Mouse (Mus musculus): ENCODE measurements around the gene Dalrd3. TPM values are rescaled to one million over a fixed set of nuclear protein-coding genes. Genes with fewer than 3 reads are reported as not detected.
A peak's percentile ranks its signal among the peaks of the same experiment; 100 is the strongest.
"Not testable (repeated sequence)": the region's sequence is repeated elsewhere in the genome, so short reads cannot be mapped to it uniquely, and the experiment has no call there.

The Dalrd3 gene
- polyA plus RNA-seq, 1 experiment from 2014 or later, result 167 TPM

DNA sequence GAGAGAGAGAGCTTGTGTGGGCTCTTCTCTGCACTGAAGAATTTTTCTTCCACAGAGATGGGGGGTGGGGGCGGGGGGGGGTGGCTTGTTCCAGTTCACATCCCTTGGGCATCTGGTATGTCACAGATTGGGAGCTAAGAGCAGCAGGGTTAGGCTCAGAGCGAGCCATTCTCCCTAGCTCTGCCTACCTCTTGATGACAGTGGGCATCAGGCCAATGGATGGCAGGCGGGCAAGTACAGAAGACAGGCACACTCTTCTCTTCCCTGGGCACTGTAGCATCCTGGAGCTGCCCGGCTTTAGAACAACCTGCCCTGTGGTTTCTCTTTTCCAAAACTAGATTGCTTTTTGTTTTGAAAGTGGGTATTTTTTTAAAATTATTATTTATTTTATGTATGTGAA is 21.8 kb downstream of the Dalrd3 start:
- Histone ChIP-seq H3K4me3 (ENCODE audit: low read depth, low read length) (no peak overlapping the region), H3K9ac (replicated peaks; ENCODE audit: low read length) (no peak overlapping the region), H3K27ac (replicated peaks; ENCODE audit: low read depth, low read length) (no peak overlapping the region), H3K4me1 (ENCODE audit: control insufficient read depth, insufficient read depth, low read length) (peaks cover 16% of the 10 kb centered on the region), H3K4me2 (ENCODE audit: low read depth, low read length) (no peak overlapping the region), H3K36me3 (replicated peaks; ENCODE audit: control insufficient read depth, insufficient read depth, low read depth, low read length) (no peaks in the 10 kb centered on the region), H3K27me3 (ENCODE audit: control insufficient read depth, insufficient read depth, low read length) (no peaks in the 10 kb centered on the region), H3K9me3 (replicated peaks; ENCODE audit: control insufficient read depth, low read length) (no peaks in the 10 kb centered on the region)
- ATAC-seq (replicated peaks; ENCODE audit: insufficient number of reproducible peaks, low FRiP score, low TSS enrichment, low read depth) (no peak), DNase-seq (ENCODE audit: low spot score) (no peak)
- 85% methylated on average over 4 of the region's 4 CpGs for WGBS

DNA sequence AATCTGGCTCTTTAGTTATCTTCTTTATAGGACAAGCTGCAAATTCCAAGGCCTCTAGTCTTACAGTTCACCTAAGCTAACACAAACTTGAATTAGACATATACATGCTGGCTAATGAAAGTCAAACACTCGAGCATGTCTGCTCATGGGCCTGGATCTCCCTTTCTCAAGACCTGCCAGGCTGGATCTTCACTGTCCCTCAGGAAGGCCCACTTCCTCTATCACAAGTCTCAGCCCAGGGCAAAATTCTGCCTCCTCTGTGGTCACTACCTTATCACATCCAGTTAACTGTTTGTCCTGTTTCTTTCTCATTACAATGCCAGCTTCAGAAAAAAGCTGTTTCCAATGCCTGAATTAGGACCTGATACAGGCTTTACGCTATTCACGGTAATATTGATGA is 24.7 kb downstream of the Dalrd3 start:
- H3K36me3 ChIP-seq (replicated peaks; ENCODE audit: control insufficient read depth, insufficient read depth, low read depth, low read length), result no peaks in the 10 kb centered on the region
- ATAC-seq (replicated peaks; ENCODE audit: insufficient number of reproducible peaks, low FRiP score, low TSS enrichment, low read depth) (no peak), DNase-seq (ENCODE audit: low spot score) (no peak)
- no peaks in the 10 kb centered on the region for H3K27me3 ChIP-seq (ENCODE audit: control insufficient read depth, insufficient read depth, low read length)
- H3K9ac ChIP-seq (replicated peaks; ENCODE audit: low read length), result no peak overlapping the region
- WGBS, result 80% methylated on average over 3 of the region's 3 CpGs
- H3K4me2 ChIP-seq (ENCODE audit: low read depth, low read length), result no peak overlapping the region
- no peak overlapping the region for H3K4me3 ChIP-seq (ENCODE audit: low read depth, low read length)
- H3K9me3 ChIP-seq (replicated peaks; ENCODE audit: control insufficient read depth, low read length), result no peaks in the 10 kb centered on the region
- peaks cover 3% of the 10 kb centered on the region; the same call in 1 of the 2 replicates for H3K4me1 ChIP-seq (ENCODE audit: control insufficient read depth, insufficient read depth, low read length)
- H3K27ac ChIP-seq (replicated peaks; ENCODE audit: low read depth, low read length), result no peak overlapping the region

GRCm38 (mm10) chr9:108596998-108597764 is 27.5 kb downstream of the Dalrd3 start, which contains the start of gene P4htm:
Gene P4htm, minus strand, starts transcription at chr9:108597667.
- DNase-seq (ENCODE audit: low spot score) (peak; percentile 79), ATAC-seq (replicated peaks; ENCODE audit: insufficient number of reproducible peaks, low FRiP score, low TSS enrichment, low read depth) (peak; percentile 86)
- H3K4me1 ChIP-seq (ENCODE audit: control insufficient read depth, insufficient read depth, low read length), result no peaks in the 10 kb centered on the region
- WGBS, result 2% methylated on average over 69 of the region's 69 CpGs
- H3K4me3 ChIP-seq (ENCODE audit: low read depth, low read length), result peak within 1 kb of the TSS; percentile 63
- H3K36me3 ChIP-seq (replicated peaks; ENCODE audit: control insufficient read depth, insufficient read depth, low read depth, low read length), result no peaks in the 10 kb centered on the region
- peak within 1 kb of the TSS; percentile 72 for H3K9ac ChIP-seq (replicated peaks; ENCODE audit: low read length)
- no peaks in the 10 kb centered on the region for H3K27me3 ChIP-seq (ENCODE audit: control insufficient read depth, insufficient read depth, low read length)
- no peak within 1 kb of the TSS for H3K27ac ChIP-seq (replicated peaks; ENCODE audit: low read depth, low read length)
- peak within 1 kb of the TSS; percentile 81 for H3K4me2 ChIP-seq (ENCODE audit: low read depth, low read length)
- no peaks in the 10 kb centered on the region for H3K9me3 ChIP-seq (replicated peaks; ENCODE audit: control insufficient read depth, low read length)

GRCm38 (mm10) chr9:108599021-108599566 is 29.4 kb downstream of the Dalrd3 start:
- DNase-seq (ENCODE audit: low spot score), result peak; percentile 61
- Histone ChIP-seq H3K9me3 (replicated peaks; ENCODE audit: control insufficient read depth, low read length) (no peaks in the 10 kb centered on the region), H3K36me3 (replicated peaks; ENCODE audit: control insufficient read depth, insufficient read depth, low read depth, low read length) (peaks cover 7% of the 10 kb centered on the region), H3K9ac (replicated peaks; ENCODE audit: low read length) (no peak overlapping the region), H3K4me1 (ENCODE audit: control insufficient read depth, insufficient read depth, low read length) (no peaks in the 10 kb centered on the region), H3K4me2 (ENCODE audit: low read depth, low read length) (no peak overlapping the region), H3K27ac (replicated peaks; ENCODE audit: low read depth, low read length) (no peak overlapping the region), H3K4me3 (ENCODE audit: low read depth, low read length) (no peak overlapping the region), H3K27me3 (ENCODE audit: control insufficient read depth, insufficient read depth, low read length) (no peaks in the 10 kb centered on the region)
- 75% methylated on average over 4 of the region's 4 CpGs for WGBS
- no peak for ATAC-seq (replicated peaks; ENCODE audit: insufficient number of reproducible peaks, low FRiP score, low TSS enrichment, low read depth)

- 77% methylated on average over 2 of the region's 2 CpGs for WGBS
- Histone ChIP-seq H3K27me3 (ENCODE audit: control insufficient read depth, insufficient read depth, low read length) (no peaks in the 10 kb centered on the region), H3K4me3 (ENCODE audit: low read depth, low read length) (no peak overlapping the region), H3K4me2 (ENCODE audit: low read depth, low read length) (no peak overlapping the region), H3K9ac (replicated peaks; ENCODE audit: low read length) (no peak overlapping the region), H3K27ac (replicated peaks; ENCODE audit: low read depth, low read length) (no peak overlapping the region), H3K36me3 (replicated peaks; ENCODE audit: control insufficient read depth, insufficient read depth, low read depth, low read length) (peaks cover 7% of the 10 kb centered on the region), H3K4me1 (ENCODE audit: control insufficient read depth, insufficient read depth, low read length) (no peaks in the 10 kb centered on the region), H3K9me3 (replicated peaks; ENCODE audit: control insufficient read depth, low read length) (no peaks in the 10 kb centered on the region)
- no peak for ATAC-seq (replicated peaks; ENCODE audit: insufficient number of reproducible peaks, low FRiP score, low TSS enrichment, low read depth)
- no peak for DNase-seq (ENCODE audit: low spot score)
These were observed 30.3 kb downstream of the Dalrd3 start for GRCm38 (mm10) chr9:108600011-108600410.

DNA sequence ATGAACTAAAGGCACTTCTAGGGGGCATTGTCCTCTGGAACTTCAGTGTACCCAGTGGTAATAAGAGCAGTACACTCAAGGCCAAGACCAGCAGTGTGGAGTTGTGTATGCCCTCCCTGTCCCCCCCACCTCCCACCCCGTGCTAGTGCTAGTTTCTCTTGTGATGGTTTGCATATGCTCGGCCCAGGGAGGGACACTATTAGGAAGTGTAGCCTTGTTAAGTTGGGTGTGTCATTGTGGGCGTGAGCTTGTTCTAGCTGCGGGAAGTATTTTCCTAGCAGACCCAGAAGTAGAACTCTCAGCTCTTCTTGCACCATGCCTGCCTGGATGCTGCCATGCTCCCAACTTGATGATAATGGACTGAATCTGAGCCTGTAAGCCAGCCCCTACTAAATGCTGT is 32.3 kb downstream of the Dalrd3 start:
- 79% methylated on average over 4 of the region's 4 CpGs for WGBS
- Histone ChIP-seq H3K9me3 (replicated peaks; ENCODE audit: control insufficient read depth, low read length) (no peaks in the 10 kb centered on the region), H3K36me3 (replicated peaks; ENCODE audit: control insufficient read depth, insufficient read depth, low read depth, low read length) (peaks cover 9% of the 10 kb centered on the region), H3K27me3 (ENCODE audit: control insufficient read depth, insufficient read depth, low read length) (no peaks in the 10 kb centered on the region), H3K4me1 (ENCODE audit: control insufficient read depth, insufficient read depth, low read length) (no peaks in the 10 kb centered on the region), H3K27ac (replicated peaks; ENCODE audit: low read depth, low read length) (no peak overlapping the region), H3K9ac (replicated peaks; ENCODE audit: low read length) (no peak overlapping the region), H3K4me2 (ENCODE audit: low read depth, low read length) (no peak overlapping the region), H3K4me3 (ENCODE audit: low read depth, low read length) (no peak overlapping the region)
- DNase-seq (ENCODE audit: low spot score) (no peak), ATAC-seq (replicated peaks; ENCODE audit: insufficient number of reproducible peaks, low FRiP score, low TSS enrichment, low read depth) (no peak)

- not testable (repeated sequence) for H3K27ac ChIP-seq (replicated peaks; ENCODE audit: low read depth, low read length); H3K27me3 ChIP-seq (ENCODE audit: control insufficient read depth, insufficient read depth, low read length); H3K4me3 ChIP-seq (ENCODE audit: low read depth, low read length); H3K9me3 ChIP-seq (replicated peaks; ENCODE audit: control insufficient read depth, low read length); H3K4me2 ChIP-seq (ENCODE audit: low read depth, low read length); H3K36me3 ChIP-seq (replicated peaks; ENCODE audit: control insufficient read depth, insufficient read depth, low read depth, low read length); H3K4me1 ChIP-seq (ENCODE audit: control insufficient read depth, insufficient read depth, low read length); H3K9ac ChIP-seq (replicated peaks; ENCODE audit: low read length); DNase-seq (ENCODE audit: low spot score); ATAC-seq (replicated peaks; ENCODE audit: insufficient number of reproducible peaks, low FRiP score, low TSS enrichment, low read depth)
- 91% methylated on average over 5 of the region's 5 CpGs for WGBS
These were observed 38.2 kb downstream of the Dalrd3 start for GRCm38 (mm10) chr9:108607929-108608328.

DNA sequence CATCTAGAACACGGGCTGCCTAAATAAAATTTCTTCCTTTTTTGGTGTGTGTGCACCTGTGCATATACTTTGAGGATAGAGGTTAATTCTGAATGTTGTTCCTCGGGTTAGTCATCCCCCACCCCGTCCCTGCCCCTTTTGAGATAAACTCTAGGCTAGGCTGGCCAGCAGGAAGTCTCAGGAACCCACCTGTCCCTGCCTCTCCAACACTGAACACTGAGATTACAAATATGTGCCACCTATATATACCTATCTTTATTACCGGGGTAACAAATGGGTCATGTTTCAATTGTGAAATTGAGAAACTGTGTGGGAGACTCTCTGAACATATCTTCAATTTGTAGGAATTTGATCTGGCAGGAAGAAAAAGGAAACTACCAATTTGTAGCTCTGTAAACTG is 39.2 kb downstream of the Dalrd3 start:
- H3K36me3 ChIP-seq (replicated peaks; ENCODE audit: control insufficient read depth, insufficient read depth, low read depth, low read length), result peaks cover 6% of the 10 kb centered on the region
- 93% methylated on average over 4 of the region's 4 CpGs for WGBS
- no peak for DNase-seq (ENCODE audit: low spot score)

More for the DNA sequence above, 39.2 kb downstream of the Dalrd3 start:
- Histone ChIP-seq H3K4me1 (ENCODE audit: control insufficient read depth, insufficient read depth, low read length) (no peaks in the 10 kb centered on the region), H3K27ac (replicated peaks; ENCODE audit: low read depth, low read length) (no peak overlapping the region), H3K4me3 (ENCODE audit: low read depth, low read length) (no peak overlapping the region), H3K4me2 (ENCODE audit: low read depth, low read length) (no peak overlapping the region), H3K27me3 (ENCODE audit: control insufficient read depth, insufficient read depth, low read length) (no peaks in the 10 kb centered on the region), H3K9me3 (replicated peaks; ENCODE audit: control insufficient read depth, low read length) (no peaks in the 10 kb centered on the region), H3K9ac (replicated peaks; ENCODE audit: low read length) (no peak overlapping the region)
- ATAC-seq (replicated peaks; ENCODE audit: insufficient number of reproducible peaks, low FRiP score, low TSS enrichment, low read depth), result no peak
